Mouse (Mus musculus): Measurements from ENCODE around the gene Traf6. TPM values are rescaled to one million over a fixed set of nuclear protein-coding genes. Genes with fewer than 3 reads are reported as not detected.

Gene Traf6
- 2.8 and 3.2 TPM in 2 replicates for polyA plus RNA-seq (2015; fragmentation: Nextera tagmentation; extraction: Ambion mirVana)

DNA sequence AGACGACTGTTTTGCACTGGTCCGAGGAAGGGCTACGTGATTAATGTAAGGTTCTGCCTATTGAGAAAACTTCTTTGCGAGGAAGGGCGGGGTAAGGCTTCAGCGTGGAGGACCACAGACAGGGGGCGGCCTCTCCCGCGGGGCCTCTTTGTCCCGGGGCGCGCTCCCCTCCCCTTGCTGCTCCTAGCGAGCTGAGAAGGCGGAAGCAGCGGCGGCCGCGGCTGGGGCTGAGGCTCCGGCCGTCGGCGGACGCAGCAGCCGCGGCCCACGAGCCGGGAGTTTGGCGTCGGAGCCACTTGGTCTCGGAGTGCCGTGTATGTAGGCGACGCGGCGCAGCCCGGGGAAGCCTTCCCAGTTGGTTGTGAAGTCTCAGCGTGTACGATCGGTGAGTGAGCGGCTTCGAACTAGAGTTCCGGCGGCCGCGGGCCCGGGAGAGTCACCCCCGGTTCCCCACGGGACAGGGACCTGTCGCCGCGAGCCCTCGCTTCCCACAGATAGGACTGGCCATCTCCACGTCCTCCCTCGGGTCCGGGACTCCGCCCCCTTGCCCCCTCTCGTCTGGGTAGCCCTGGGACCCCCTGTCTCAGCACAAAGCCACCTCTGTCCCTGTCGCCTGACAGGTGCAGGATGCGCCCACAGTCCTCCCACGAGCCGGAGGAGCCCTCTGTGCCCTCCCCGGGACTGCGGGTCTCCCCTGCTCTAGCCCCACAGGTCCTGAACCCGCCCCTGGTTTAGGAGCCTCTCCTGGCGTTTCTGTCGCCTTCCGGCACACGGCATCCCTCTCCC, at the start of gene Traf6:
Traf6 (plus strand) TSS at position 194 of the 786 bp plus-strand sequence.

DNA sequence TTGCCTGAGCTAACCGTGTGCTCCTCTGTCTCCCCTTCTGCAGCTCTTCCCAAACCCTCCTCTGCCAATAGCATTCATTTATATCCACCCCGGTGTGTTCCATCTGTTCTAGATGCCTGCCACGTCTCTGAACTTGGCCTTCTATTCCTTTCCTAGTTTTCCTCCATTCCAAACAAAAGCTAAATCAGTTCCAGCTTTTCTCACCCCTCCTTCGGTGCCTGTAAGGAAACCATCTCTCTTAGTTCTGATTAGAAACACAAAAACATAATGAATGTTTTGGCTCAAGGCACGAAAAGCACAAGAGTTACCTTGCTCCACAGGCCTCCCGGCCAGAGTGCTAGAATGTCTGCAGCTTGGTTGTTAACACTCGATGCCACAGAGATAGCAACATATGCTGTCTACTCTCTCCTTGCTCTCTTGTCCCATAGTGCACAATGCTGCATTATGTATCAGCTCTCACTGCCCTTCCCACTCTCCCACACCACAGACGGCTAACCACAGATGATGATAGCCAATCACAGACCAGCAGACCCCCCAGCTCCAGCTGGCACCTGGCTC, 29.0 kb upstream of the Traf6 start, which contains the start of the genes Rag1 and B230118H07Rik:
Rag1 (minus strand) TSS at position 388 of the 558 bp plus-strand sequence.
B230118H07Rik (minus strand) TSS at position 419 of the 558 bp plus-strand sequence.

Other genes starting within 250 kb of the Traf6 start
- gene Rag2, start 53.7 kb upstream of the Traf6 start, polyA plus RNA-seq (2015; fragmentation: Nextera tagmentation; extraction: Ambion mirVana), result 0.08 TPM in 1 of 2 replicates, not detected in the other
- 0.10 and 0.12 TPM in 2 replicates for gene Rag1, start 28.9 kb upstream of the Traf6 start, polyA plus RNA-seq (2015; fragmentation: Nextera tagmentation; extraction: Ambion mirVana)
- gene B230118H07Rik, start 28.9 kb upstream of the Traf6 start, polyA plus RNA-seq (2015; fragmentation: Nextera tagmentation; extraction: Ambion mirVana), result 48.9 and 58.0 TPM in 2 replicates
- gene Prr5l, start 204.6 kb downstream of the Traf6 start, polyA plus RNA-seq (2015; fragmentation: Nextera tagmentation; extraction: Ambion mirVana), result 11.6 and 12.3 TPM in 2 replicates
- 94.5 and 97.2 TPM in 2 replicates for gene Commd9, start 207.8 kb downstream of the Traf6 start, polyA plus RNA-seq (2015; fragmentation: Nextera tagmentation; extraction: Ambion mirVana)

All from neural tube, postnatal 0 days (tissue).